Mouse (Mus musculus) common myeloid progenitor, adult 5-6 weeks (primary cell): Measurements from ENCODE around the gene Rps6kb2. TPM values are rescaled to one million over a fixed set of nuclear protein-coding genes. Genes with fewer than 3 reads are reported as not detected.

Experiments
- ATAC-seq: replicated peaks from 2 replicates; pipeline ENCODE4 v1.8.0; 2016; ENCODE audit warnings: low read depth, mild to moderate bottlenecking, moderate TSS enrichment, inconsistent platforms; ENCODE audit not compliant: poor library complexity, severe bottlenecking
- total RNA-seq: library from RNA; stranded (forward); fragments of 200-1000, 187-1606 nt; gene quantifications from 2 replicates; pipeline ENCODE4 v1.2.3, GENCODE M21; 2017

The Rps6kb2 gene
- total RNA-seq, 1 experiment from 2014 or later = 16.4 TPM

- peak; percentile 48 for ATAC-seq
Measured at GRCm38 (mm10) chr19:4190831-4191334, 27.7 kb upstream of the Rps6kb2 start, which contains the start of gene Tbc1d10c. Tbc1d10c (minus strand) TSS chr19:4191284.

DNA sequence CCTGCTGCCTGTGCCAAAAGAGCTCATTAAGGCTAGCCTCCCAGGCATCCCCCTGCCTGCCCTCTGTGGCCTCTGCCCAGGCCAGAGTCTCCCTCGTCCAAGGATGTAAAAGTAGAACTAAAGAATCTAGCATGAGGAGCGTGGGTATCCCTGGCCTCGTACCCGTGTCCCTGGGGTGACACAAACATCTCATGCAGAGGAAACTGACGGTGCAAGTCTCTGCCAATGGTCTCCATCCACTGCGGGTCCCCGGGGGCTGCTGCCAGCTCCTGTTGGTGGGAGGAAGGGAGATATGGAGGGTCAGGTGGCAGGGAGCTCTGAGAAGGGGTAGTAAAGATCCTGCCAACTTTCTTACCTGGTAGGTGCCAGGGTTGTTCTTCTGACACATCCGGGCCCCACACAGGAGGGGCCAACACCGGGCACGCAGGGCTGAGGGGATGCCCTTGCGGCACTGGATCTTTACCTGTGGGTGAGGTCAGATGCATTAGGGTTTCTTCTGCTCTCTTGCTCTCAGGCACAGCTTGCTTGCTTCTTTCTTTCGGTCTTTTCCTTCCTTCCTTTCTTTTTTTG, 26.0 kb upstream of the Rps6kb2 start:
- no peak for ATAC-seq

DNA sequence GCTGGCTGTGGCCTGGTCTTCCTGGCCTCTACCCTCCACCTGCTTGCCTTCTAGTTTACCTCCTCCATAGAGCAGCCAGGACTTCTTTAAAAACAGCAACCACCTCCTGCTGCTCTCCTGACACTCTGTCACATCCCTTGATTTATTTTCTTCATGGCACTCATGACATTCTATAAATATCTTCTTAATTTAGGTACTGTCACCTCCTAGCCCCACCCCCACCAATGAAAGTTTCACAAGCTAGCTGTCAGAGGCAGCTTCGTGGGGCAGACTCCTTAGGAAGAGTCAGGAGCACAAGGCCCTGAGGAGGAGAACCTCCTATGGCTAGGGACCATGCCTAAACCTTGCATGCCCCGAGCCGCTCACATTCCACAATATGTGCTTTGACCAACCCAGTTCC, 24.1 kb upstream of the Rps6kb2 start:
- no peak for ATAC-seq

GRCm38 (mm10) chr19:4184976-4185975, 22.1 kb upstream of the Rps6kb2 start:
- ATAC-seq = peak; percentile 77

- ATAC-seq = no peak
Measured at GRCm38 (mm10) chr19:4183689-4184088, 20.5 kb upstream of the Rps6kb2 start.

GRCm38 (mm10) chr19:4181892-4182291, 18.7 kb upstream of the Rps6kb2 start:
- peak; percentile 55 for ATAC-seq

DNA sequence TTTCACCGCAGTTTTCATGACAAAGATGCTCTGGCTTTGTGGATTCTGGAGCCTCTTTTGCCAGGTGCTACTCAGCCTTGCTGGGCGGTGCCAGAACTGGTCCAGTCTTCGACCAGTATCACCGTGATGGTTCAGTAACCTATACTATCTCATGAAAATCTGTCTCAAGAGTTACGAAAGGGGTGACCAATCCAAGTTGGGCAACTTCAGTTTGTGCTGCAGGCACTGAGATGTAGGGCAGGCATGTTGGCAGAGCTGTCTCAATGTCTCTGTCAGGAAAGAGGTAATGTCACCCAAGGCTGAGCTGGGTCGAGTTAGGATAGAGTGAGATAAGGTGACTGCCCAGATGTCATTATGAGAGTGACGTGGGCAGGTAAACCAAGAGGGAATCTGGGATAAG, 17.3 kb upstream of the Rps6kb2 start:
- ATAC-seq = no peak

DNA sequence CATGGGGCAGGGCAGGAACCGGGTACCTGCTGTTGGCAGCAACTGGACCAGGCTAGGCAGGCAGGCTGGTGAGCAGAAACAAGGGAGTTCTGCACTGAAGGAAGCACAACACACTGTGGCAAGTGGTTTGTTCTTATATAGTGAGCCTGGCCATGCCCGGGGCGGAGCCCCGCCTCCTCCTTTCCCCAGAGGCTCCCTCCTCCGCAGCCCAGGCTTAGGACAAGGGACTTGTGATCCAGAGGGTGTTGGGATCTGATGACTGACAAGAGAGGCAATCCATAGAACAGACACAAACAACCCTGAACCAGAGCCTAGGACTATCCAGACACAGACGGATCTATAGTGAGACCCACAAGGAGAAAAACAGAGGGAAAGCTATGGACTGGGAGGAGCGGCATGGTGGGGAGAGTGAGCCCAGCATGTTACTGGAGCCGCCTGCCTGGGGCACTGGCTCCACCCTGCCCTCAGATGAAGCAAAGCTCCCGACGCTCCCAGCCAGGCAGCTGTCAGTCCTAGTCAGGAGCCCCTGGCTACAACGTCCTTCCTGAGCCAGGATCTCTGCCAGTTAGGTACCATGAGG, 12.3 kb upstream of the Rps6kb2 start, which contains the start of gene Carns1:
Gene Carns1, minus strand, starts transcription at position 112 of the 580 bp plus-strand sequence.
- ATAC-seq = no peak

- no peak for ATAC-seq
Measured at GRCm38 (mm10) chr19:4172925-4173324, 9.8 kb upstream of the Rps6kb2 start.

DNA sequence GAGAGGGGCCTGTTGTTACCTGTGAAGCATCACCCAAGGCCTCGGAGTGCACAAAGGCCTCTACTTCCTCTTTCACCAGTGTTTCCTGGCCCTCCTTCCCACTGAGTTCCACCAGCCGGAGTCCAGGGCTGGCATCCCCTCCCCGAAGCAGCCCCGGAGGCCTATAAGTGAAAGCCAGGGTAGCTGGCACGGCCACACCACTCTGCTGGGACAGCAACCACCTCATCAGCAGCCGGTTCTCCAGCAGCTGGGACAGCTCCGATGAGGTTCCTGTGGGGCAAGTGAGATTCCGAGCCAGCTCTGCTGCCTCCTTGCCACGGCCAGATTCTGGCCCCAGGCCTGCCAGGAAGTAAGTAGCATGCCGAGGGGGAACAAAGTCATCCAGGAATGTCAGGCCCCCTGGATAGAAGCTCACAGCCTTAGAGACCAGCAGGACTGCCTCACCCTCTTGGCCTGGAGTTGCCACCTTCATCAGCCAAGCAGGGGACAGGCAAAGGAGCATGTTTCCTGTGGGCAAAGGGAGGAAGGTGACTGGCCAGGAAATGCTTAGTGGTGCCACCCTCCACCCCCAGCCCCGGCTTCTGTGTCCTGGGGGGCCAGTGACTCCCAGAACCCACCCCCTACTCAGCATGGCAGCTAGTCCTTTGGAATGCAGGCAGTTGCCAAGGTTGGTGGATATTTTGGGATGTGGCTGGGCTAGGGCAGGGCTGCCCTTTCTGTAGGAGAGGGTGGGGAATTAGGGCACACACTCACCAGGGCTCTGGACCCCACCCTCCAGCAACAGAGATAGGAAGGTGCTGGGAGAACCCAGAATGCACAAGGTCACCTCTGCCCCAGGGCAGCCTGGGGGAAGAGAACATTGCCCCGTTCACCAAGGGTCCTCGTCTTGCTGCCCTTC, 8.5 kb upstream of the Rps6kb2 start:
- ATAC-seq = peak; percentile 10; the same call in 1 of the 2 replicates

DNA sequence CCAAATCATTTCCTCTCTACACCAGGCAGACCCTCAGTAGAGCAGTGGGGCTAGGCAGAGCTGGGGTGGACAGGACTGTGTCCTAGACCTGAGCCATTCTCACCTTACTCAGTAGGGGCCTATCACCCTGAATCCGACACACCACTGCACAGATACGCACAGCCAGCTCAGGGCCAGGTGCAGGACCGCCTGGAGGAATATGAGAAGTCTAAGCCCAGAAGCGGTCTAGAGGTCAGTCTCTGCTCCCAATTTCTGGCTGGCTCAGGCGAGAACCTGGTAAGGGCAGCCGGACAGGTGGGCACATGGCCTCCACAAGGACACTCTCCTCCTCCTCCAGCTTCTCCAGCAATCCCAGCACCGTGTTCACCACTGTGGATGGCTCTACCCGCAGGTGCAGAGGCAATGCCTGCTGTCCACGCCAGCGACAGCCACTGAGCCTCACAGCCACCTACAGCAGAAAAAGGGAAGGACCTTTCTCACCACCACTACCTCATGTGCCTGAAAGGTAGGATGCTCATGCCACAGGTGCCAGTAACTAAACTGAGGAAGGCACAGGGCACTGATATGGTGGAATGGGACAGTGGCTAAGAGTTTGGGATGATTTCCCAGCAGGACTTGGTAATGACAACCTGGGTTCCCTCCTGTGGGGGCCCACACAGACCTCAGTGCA, 7.7 kb upstream of the Rps6kb2 start:
- ATAC-seq = no peak

- ATAC-seq = peak; percentile 5; the same call in 1 of the 2 replicates
Measured at GRCm38 (mm10) chr19:4169810-4170209, 6.7 kb upstream of the Rps6kb2 start.

DNA sequence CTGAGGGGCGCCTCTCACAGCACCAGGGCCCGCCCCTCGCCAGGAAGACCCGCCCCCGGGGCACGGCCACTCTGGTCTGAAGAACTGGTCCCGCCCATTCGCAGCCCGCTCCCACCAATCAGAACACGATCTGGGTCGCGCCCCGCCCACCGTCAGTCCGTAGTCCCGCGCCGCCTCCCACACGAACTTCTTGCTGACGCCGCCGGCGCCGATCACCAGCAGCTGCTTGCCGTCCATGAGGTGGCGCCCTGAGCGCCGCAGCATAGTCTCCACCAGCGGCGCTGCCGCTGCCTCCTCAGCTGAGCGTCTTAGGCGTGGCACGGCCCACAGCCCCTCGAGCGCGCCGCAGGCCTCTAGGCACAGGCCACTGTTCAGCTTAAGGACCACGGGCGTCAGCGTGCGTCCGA, 6.2 kb upstream of the Rps6kb2 start:
- ATAC-seq = peak; percentile 95

GRCm38 (mm10) chr19:4166678-4167476, 3.7 kb upstream of the Rps6kb2 start:
- no peak for ATAC-seq

- no peak for ATAC-seq
Measured at GRCm38 (mm10) chr19:4164721-4165120, 1.6 kb upstream of the Rps6kb2 start.

DNA sequence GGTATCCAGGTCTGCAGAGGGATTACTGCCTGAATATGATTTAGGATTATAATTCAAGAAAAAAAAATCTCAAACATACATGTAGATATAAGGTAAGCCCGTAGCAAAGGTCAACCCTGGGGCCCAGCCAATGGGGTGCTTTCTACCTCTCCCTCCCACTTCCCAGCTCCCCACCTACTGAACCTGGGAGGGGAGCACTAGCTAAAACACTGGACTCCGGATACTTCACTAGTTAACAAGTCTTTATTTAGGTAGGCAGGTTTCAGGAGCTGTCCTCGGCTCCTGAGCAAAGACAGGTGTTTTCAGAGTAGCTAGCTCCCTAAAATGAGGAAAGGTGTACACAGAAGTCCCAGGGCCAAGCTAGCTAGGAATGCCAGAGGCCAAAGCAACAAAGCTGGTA, 946 bp upstream of the Rps6kb2 start:
- ATAC-seq = no peak

DNA sequence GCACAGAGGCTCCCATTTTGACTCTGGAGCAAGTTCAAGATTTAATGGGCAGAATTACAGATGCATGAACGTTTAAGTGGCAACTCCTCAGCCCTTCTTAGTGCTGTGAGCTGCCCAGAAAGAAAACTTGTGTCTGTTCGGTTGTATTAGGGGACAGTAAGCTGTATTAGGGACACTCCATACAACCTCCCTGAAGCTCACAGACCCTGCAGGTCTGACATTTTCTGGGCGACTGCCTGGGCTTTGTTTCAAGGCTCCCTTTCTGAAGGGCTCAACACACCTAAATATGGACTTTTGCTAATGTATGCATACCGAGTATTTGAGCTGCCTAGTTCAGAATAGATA, 361 bp upstream of the Rps6kb2 start:
- ATAC-seq = no peak

DNA sequence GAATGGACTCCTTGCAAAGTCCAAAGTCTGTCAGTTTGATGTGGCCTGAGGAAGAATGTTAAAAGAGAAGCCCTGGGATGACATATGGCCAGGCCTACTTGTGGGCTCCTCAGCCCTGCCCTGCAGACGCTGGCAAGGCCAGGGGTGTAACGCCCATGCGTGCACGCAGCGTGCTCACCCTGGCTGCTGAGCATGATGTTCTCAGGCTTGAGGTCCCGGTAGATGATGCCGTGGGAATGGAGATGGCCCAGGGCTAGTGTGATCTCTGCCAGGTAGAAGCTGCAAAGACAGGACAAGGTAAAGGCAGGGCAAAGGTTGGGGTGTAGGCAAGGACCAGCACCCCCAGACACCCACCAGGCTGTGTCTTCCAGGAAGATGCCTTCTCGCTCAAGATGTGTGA, 4.1 kb downstream of the Rps6kb2 start:
- ATAC-seq = no peak
